Mouse (Mus musculus): ENCODE results near the gene Spint2.

Gene Spint2

GRCm38 (mm10) chr7:29279261-29279660 lies 2.5 kb downstream of the Spint2 start:
- no peak for DNase-seq

DNA sequence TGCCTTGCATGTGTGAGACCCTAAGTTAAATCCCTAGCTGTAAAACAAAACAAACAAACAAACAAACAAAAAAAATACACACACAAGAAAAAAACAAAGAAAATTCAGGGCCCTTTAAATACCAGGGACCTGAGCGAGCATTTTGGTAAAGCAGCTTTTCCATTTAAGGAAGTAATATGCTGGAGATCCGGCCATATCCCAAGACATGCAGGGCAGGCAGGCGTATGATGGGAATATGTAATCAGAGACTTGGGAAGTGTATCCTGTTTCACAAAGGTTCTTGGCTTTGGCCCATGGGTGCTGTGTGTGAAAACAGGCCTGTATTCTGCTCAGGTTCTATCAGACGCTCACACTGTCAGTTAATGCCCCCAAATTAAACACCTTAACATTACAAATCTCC lies 4.2 kb downstream of the Spint2 start:
- DNase-seq: no peak

GRCm38 (mm10) chr7:29276715-29277114 lies 5.0 kb downstream of the Spint2 start:
- no peak for DNase-seq

DNA sequence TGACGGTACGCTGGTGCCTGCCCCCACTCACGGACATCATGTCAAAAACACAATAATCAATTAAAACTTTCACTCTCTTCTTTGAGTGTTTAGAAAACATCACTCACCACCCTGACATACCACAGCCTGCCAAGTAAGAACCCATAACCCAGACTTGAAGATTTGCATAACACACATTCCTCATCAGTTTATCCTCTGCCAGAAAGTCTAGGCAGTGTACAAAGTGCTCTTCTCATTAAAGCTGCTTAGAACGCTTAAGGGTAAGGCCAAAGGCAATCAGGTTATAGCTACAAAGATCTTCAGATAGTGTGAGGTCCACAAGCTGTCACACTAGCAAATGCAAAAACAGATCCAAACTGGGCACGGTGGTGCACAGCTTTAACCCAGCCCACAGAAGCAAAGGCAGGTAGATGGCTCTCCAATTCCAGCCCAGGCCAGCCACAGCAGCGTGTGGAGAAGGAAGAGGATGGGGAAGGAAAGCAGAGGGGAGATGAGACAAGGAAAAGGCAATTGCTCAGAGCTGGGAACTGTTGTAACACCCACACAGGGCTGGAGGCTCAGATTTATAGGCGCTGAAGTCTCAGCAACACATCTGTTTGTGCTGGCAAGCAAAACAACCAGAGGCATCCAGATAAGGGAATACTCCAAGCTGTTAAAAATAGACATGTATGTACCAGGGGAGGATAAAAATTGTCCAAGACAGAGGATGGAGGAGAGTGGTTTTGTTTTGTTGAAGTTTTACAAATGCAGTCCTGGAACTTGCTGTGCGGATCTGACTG lies 9.8 kb downstream of the Spint2 start:
- DNase-seq: no peak

- no peak for DNase-seq
Measured at GRCm38 (mm10) chr7:29270445-29270844, 11.3 kb downstream of the Spint2 start.

- DNase-seq: no peak
Measured at GRCm38 (mm10) chr7:29266931-29267330, 14.8 kb downstream of the Spint2 start.

DNA sequence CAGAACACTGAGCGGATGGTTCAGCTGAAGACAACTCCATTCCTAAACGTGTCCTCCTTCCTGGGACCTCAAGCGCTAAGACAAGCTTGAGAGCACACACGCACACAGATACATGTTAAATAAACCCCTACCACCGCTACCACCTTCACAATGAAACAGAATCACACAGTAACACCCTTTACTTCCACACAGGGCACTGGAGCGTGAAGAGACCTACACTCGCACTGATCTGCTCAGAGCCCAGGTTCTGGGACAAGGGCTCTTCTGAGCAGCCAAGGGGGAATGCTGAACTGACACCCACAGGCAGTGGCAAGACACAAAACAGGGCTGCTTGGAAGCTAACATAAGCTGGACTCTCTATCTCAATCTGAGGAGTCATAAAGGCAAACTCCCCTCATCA lies 16.1 kb downstream of the Spint2 start:
- no peak for DNase-seq

- no peak for DNase-seq
Measured at GRCm38 (mm10) chr7:29263831-29264230, 17.9 kb downstream of the Spint2 start.

DNA sequence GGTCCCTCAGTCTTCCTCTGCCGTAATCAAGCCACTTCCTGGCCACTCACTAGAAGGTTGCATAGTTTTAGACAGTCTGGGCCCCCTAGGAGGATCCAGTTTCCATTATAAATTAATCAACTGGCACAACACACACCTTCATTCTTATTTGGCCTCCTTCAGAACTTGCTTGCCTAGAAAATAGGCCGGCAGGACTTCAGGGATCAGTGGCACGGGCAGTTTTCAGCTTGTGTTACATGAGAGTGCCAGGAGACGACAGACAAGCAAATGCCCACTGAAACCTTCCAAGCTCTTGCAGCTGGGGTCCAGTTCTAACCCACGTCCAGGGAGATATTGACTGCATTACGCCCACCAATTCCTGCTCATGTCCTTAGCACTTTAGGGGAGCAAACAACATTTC lies 19.6 kb downstream of the Spint2 start:
- DNase-seq: no peak

GRCm38 (mm10) chr7:29259781-29260730 lies 21.7 kb downstream of the Spint2 start:
- DNase-seq: no peak

DNA sequence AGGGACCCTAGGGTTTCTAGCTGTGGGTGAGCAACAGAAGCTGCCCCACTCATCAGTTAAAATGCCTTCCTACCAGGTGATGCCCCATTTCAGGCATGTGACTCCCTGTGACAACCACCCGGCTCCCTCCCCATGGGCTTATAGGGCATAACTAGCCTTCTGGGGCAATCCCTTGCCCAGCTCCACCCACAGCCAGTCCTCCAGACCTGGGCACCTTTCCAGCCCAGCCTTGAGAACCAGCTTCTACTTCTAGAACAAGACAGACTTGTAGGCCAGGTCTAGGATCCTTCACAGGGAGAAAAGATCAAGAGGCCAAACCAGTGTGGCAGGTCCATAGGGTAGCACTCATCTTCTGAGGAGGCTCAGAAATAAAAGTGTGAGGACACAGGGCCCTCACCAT lies 24.3 kb downstream of the Spint2 start:
- DNase-seq: no peak

GRCm38 (mm10) chr7:29255875-29256274 lies 25.8 kb downstream of the Spint2 start:
- DNase-seq: no peak

DNA sequence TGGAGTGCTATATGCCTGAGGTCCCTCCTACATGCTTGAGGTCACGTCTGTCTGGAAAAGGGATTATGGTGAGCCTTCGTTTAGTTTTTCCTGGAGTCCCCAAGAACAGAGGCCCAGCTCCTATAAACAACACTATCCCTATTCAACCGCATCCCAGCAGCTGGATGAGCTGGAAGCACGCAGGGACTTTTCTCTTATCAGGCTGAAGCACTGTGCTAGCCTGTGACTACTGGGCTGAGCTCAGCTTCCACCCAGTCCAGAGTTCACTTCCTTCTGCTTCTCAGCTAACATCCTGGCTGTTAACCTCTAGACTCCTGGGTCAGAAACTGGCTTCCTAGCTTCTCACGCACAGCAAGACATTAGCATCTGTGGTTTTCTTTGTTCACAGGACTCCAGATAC lies 27.9 kb downstream of the Spint2 start:
- DNase-seq: no peak

DNA sequence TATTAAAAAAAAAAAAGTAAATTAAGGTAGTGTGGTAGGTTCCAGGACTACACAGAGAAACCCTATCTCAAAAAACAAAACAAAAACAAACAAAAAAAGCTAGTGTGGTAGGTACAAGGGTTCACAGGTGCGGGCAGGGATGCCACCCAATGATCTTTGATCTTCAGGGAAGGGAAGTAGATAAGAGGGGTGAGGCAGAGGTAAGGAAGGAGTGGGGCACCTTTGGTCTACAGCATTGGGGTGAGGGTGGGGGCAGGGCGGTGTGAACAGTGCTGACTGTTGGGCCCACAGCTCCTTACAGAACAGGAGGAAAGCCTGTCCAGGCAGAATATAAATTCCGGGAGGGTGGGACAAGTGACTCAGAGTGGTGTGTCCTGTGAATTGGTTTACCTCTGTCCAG lies 30.5 kb downstream of the Spint2 start:
- DNase-seq: no peak

GRCm38 (mm10) chr7:29248261-29248841 lies 33.4 kb downstream of the Spint2 start, which contains the start of gene 2200002D01Rik:
2200002D01Rik (minus strand) TSS chr7:29248466.
- peak; percentile 27 to 34 for DNase-seq

- DNase-seq: no peak
Measured at GRCm38 (mm10) chr7:29247706-29248105, 34.0 kb downstream of the Spint2 start.

GRCm38 (mm10) chr7:29247314-29247700 lies 34.4 kb downstream of the Spint2 start:
- peak; percentile 89 to 90 for DNase-seq

GRCm38 (mm10) chr7:29246619-29247313 lies 34.9 kb downstream of the Spint2 start:
- DNase-seq: no peak

DNA sequence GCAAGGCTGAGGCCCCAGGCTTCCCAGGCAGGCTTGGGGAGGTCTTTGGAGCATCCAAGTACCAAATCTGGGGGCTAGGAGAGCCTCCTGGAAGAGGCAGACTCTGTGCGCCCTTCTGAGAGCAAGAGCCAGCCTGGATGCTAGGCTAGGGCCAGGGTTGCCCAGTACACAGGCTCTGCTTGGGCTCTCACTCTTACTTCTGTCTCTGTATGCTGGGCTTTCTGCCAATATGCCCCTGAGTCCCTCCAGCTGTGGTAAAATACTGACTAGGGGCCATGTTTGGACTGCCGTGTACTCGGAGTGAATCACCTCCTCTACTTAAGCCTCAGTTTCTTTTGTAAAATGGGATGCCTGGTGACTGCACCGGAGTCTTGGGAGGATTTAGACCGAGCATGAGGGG lies 35.7 kb downstream of the Spint2 start:
- no peak for DNase-seq

GRCm38 (mm10) chr7:29244732-29245416 lies 36.8 kb downstream of the Spint2 start:
- DNase-seq: peak; percentile 65 to 70

- DNase-seq: peak; percentile 98 to 99
Measured at GRCm38 (mm10) chr7:29238019-29238967, 43.4 kb downstream of the Spint2 start, which contains the start of gene Yif1b. Yif1b (plus strand) TSS chr7:29238329.

Measured in B cell, adult 2 months (primary cell).